Mouse (Mus musculus) testis, adult 2 months (tissue): ENCODE results near the gene Rhbg. TPM values are rescaled to one million over a fixed set of nuclear protein-coding genes. Genes with fewer than 3 reads are reported as not detected.

Experiments
- H3K27ac ChIP-seq: fragments of 200-500 bp; 2 replicates; pipeline ENCODE4 v1.5.1; 2012; ENCODE audit warnings: low read depth, low read length; ENCODE audit not compliant: control insufficient read depth, insufficient read depth
- H3K27me3 ChIP-seq: fragments of 200-500 bp; 2 replicates; pipeline ENCODE4 v1.6.1; 2012; ENCODE audit warnings: mild to moderate bottlenecking, low read length, moderate library complexity; ENCODE audit not compliant: control insufficient read depth, insufficient read depth
- H3K36me3 ChIP-seq: fragments of 200-500 bp; 2 replicates; pipeline ENCODE4 v1.6.1; 2012; ENCODE audit warnings: mild to moderate bottlenecking, low read length; ENCODE audit not compliant: control insufficient read depth, insufficient read depth
- H3K4me1 ChIP-seq: fragments of 200-500 bp; 2 replicates; pipeline ENCODE4 v1.6.1; 2012; ENCODE audit warnings: low read length; ENCODE audit not compliant: control insufficient read depth, insufficient read depth
- H3K4me3 ChIP-seq: fragments of 200-500 bp; 2 replicates; pipeline ENCODE4 v1.5.1; 2012; ENCODE audit warnings: low read depth, mild to moderate bottlenecking, low read length, moderate library complexity, mixed read lengths; ENCODE audit not compliant: control insufficient read depth
- CTCF ChIP-seq: fragments of 200-500 bp; IDR thresholded peaks from 2 replicates; pipeline ENCODE4 v1.5.1; 2012; ENCODE audit warnings: low read depth, mild to moderate bottlenecking, inconsistent platforms, low read length, moderate library complexity; ENCODE audit not compliant: control insufficient read depth, insufficient read depth, insufficient replicate concordance
- POLR2A ChIP-seq: fragments of 200-500 bp; IDR thresholded peaks from 2 replicates; pipeline ENCODE4 v1.6.1; 2012; ENCODE audit warnings: low read depth, mild to moderate bottlenecking, inconsistent platforms, low read length, moderate library complexity; ENCODE audit not compliant: control insufficient read depth
- polyA plus RNA-seq: library from polyadenylated mRNA; depleted of rRNA; stranded (reverse); fragments of >200 nt; gene quantifications from 2 replicates; pipeline ENCODE4 v1.2.3, GENCODE M21; 2012

Rhbg gene
- polyA plus RNA-seq, 1 experiment, result 3.9 TPM

DNA sequence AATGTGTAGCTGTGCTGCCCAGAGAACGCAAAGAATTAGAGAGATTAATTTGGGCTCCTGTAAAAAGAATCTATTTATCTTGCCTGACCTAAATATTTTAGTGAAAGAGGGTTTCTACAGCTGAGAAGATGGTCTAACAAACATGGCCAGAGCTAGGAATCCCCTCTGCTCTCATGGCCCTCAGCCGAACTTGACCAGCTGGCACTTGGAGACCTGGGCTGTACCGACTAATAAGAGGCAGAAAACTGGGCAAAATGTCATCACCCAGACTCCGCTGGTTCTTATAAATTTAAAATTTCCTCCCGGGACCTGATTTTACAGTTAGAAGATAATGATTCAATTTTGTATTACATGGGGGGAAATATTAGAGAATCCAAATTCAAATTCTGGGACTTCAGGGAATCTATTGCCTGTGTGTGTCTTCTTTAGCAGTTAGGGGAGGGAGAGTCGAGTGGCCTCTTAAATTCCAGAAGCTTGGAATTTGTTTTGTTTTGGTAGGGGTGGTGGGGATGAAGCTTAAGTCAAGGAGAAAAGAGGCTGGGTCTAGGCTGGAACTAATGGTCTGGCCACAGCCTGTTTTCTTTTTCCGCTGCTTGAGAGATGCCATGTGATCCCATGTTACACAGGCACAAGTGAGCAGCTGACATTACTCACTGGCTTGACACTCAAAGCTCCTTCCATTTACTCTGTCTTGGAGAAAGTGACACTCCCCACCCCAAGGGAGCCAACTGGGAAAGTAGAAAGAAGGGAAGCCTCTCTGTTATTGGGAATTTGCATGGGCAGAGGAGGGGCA is 37.8 kb downstream of the Rhbg start:
- Histone ChIP-seq H3K4me1 (peaks cover 23% of the 10 kb centered on the region), H3K27me3 (peaks cover 2% of the 10 kb centered on the region; the same call in 1 of the 2 replicates), H3K36me3 (no peaks in the 10 kb centered on the region), H3K27ac (no peak overlapping the region), H3K4me3 (no peak overlapping the region)
- TF ChIP-seq POLR2A, result no peak
- no peak for TF ChIP-seq CTCF

DNA sequence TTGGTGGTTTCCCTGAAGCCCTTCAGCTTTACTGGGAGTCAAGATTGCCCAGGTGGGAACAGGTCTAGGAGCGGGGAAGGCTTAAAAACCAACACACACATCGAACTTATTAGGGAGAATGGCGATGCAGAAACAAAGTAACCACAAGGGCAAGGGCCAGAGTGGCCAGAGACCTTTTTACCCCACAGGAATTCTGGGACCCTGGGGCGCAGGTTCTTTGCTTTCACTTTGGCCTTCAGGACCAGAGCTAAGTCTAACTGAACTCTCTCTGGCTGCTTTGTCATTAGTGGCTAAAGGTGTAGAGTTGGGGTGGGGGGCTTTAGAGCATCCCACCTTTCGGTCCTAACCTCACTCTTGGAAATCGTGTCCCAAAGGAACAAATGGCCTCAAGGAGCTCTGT is 38.4 kb downstream of the Rhbg start:
- H3K27ac ChIP-seq, result no peak overlapping the region
- H3K36me3 ChIP-seq, result no peaks in the 10 kb centered on the region
- H3K27me3 ChIP-seq, result peaks cover 2% of the 10 kb centered on the region; the same call in 1 of the 2 replicates
- H3K4me1 ChIP-seq, result peaks cover 18% of the 10 kb centered on the region
- TF ChIP-seq CTCF, result no peak
- TF ChIP-seq POLR2A, result no peak
- H3K4me3 ChIP-seq, result no peak overlapping the region

DNA sequence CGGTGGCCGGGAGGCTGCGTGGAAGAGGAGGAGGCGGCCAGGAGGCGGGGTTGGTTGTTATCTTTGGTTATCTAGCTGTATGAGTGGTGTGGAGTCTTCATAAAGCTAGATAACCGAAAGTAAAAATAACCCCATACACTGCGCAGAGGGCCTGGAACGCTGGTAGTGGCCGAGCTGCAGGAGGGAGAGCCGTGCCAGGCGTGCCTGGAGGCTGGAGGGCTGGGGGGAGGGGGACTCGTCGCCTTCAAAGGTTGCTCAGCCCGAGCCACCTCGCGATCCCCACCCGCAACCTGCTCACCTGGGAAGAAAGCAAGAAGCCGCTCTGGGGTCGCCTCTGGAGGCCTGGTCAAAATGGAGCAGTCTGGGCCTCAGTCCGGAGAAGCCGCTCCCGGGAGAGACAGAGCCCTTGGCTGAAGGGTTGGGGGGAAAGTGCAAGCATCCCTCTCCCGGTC is 38.9 kb downstream of the Rhbg start:
- no peak overlapping the region for H3K27ac ChIP-seq
- peaks cover 2% of the 10 kb centered on the region; the same call in 1 of the 2 replicates for H3K27me3 ChIP-seq
- peak overlapping the region; percentile 73; the same call in 1 of the 2 replicates for H3K4me3 ChIP-seq
- H3K36me3 ChIP-seq, result no peaks in the 10 kb centered on the region
- H3K4me1 ChIP-seq, result peaks cover 18% of the 10 kb centered on the region
- TF ChIP-seq POLR2A (no peak), CTCF (no peak)

DNA sequence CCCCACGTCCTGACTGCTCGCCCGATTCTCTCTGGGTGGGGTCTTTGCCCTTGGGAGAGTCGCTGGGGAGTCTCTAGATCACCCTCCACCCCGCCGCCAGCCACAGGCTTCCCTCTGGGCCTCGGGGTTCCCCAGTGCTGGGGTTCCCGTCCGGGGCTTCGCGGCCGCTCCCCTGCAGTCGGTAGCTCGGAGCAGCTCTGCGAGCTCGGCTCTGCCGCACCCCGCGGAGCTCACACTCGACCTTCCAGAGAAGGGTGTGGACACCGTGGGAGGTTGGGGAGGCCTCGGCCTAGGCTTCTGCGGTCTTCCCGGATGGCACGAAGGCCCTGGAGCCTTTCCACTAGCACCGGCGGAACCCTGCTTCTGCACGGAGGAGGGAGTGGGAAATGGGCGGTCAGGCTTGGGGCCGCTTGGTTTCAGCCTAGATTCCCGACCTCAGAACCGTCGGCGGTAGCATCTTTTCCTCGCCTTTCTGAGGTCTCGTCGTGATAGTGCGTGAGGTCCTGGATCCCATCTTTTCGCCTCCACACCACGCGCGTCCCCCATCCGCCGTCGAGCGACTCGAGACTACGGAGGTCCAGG is 39.4 kb downstream of the Rhbg start:
- Histone ChIP-seq H3K27ac (no peak overlapping the region), H3K4me3 (peak overlapping the region; percentile 73), H3K36me3 (no peaks in the 10 kb centered on the region), H3K27me3 (peaks cover 2% of the 10 kb centered on the region; the same call in 1 of the 2 replicates), H3K4me1 (peaks cover 18% of the 10 kb centered on the region)
- no peak for TF ChIP-seq POLR2A

DNA sequence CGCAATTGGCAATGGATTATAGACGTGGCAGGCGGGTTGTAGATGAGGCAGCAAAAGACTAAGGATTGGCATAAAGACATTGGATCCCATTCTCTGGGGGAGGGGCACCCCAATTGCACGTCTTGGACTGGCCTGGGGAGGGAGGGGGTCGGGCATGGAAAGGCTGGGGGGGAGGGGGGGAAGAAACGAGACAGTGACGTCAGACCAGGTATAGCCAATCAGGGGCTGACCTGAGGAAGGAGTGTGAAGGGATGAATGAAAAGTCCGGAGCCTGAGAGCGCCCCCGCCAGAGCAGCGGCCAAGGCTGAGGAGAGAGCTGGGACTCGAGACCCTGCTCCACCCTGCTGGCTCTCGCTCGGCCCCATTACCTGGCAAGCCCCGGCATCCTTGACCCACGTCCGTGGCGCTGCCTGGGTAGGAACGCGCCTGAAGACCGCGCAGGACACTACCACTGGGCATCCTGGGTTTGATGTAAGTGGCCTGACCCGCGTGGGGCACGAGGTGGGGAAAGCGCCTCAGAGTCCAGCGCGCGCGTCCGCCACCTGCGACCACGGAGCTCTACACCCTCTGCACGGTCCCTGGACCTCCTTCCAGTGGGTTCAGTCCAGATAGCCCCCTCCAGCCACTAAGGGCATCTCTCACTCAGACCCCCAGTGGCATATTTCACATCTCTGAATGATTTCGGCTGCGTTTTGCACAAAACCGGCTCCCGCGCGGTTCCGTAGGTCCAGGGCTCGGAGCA is 40.1 kb downstream of the Rhbg start:
- TF ChIP-seq POLR2A (no peak), CTCF (no peak)
- H3K27me3 ChIP-seq, result peaks cover 2% of the 10 kb centered on the region; the same call in 1 of the 2 replicates
- peaks cover 18% of the 10 kb centered on the region for H3K4me1 ChIP-seq
- peak overlapping the region; percentile 73 for H3K4me3 ChIP-seq
- H3K36me3 ChIP-seq, result no peaks in the 10 kb centered on the region
- no peak overlapping the region for H3K27ac ChIP-seq

DNA sequence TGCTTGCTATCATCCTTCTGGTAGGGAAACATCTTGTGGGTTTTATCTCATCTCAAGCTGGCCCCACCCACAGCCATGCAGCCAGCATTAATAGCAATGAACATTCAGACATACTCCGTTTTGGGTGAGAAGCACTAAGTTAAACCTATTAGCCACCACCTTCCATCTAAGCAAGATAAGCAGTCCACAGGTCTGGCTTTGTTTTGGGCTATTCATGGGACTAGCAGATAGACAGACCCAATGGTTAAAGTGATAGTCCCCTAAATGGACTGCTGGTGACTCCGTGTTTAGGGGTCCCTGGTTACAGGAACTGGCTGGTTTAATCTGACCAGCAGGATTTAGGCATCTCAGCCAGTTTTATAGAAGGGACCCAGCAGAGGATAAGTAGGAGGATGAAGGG is 41.5 kb downstream of the Rhbg start:
- no peak overlapping the region for H3K27ac ChIP-seq
- H3K27me3 ChIP-seq, result peaks cover 2% of the 10 kb centered on the region; the same call in 1 of the 2 replicates
- H3K36me3 ChIP-seq, result no peaks in the 10 kb centered on the region
- TF ChIP-seq POLR2A (no peak), CTCF (no peak)
- no peak overlapping the region for H3K4me3 ChIP-seq
- H3K4me1 ChIP-seq, result peaks cover 18% of the 10 kb centered on the region

DNA sequence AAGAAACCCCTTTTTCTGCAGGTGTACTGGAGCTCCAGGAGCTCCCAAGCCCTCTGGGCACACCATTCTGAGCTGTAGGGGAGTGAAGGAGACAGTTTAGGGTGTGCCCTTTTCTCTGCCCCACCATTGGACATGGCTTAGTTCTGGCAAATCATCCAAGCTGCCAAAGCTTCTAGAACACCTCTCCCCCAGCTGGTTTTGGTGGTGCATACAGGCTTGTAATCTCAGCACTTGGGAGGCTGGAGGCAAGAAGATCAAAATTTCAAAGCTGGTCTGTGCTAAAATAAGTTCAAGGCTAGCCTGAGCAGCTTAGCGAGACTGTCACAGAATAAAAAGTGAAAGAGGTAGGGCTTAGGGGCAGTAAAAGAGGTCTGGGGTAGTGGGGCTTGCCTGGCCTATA is 42.2 kb downstream of the Rhbg start:
- TF ChIP-seq CTCF, result no peak
- TF ChIP-seq POLR2A, result no peak
- peaks cover 18% of the 10 kb centered on the region for H3K4me1 ChIP-seq
- no peak overlapping the region for H3K27ac ChIP-seq
- no peak overlapping the region for H3K4me3 ChIP-seq
- peaks cover 2% of the 10 kb centered on the region; the same call in 1 of the 2 replicates for H3K27me3 ChIP-seq
- H3K36me3 ChIP-seq, result no peaks in the 10 kb centered on the region
